Mouse (Mus musculus) 3134 (cell line): Measurements from ENCODE around the gene Shc4.

Source experiments
- DNase-seq: peaks from one replicate; pipeline ENCODE4 v3.0.0-alpha.2; 2011; ENCODE audit warnings: low spot score; ENCODE audit not compliant: insufficient read length; ENCODE audit errors: extremely low read depth

Gene Shc4

GRCm38 (mm10) chr2:125724086-125724430 is at the start of gene Shc4:
Gene Shc4, minus strand, starts transcription at chr2:125724148.
- DNase-seq, result peak; percentile 73

DNA sequence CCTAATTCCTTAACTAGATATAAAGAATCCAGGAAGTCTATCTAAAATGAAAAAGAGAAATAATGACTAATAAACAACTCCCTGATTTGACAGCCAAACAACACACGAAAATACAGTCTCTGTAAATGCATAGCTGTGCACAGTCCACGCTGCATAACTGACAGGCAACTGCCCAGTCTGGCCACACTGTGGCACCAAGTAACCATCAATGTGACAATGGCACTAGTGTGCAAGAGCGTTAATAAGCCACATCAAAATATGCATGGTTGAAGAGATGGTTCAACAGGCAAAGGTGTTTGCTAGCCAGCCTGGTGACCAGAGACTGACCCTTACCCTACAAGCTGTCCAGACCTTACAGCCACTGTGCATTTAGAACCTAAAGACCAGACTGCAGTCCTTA is 41.1 kb upstream of the Shc4 start:
- no peak for DNase-seq

GRCm38 (mm10) chr2:125764531-125764930 is 40.6 kb upstream of the Shc4 start:
- DNase-seq, result no peak

DNA sequence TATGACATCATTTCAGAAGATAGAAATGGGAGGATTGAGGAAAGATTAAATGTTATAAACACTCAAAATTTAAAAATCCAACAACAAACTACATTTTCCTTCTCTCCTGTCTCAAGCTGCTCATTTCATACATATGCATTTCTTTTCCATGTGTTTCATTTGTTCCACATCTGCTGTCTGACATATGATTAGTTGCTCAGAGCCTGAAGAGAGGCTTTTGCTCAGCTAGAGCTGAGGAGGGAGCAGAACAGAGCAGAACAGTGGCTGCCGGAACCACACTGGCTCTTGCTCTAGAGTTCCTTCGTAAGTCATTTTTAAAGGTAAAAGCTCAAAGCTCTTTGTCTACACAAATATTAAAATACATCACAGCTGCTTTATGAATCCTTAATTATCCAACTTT is 25.4 kb upstream of the Shc4 start:
- DNase-seq, result no peak

- no peak for DNase-seq
These were observed 15.4 kb upstream of the Shc4 start for GRCm38 (mm10) chr2:125739338-125739737.

DNA sequence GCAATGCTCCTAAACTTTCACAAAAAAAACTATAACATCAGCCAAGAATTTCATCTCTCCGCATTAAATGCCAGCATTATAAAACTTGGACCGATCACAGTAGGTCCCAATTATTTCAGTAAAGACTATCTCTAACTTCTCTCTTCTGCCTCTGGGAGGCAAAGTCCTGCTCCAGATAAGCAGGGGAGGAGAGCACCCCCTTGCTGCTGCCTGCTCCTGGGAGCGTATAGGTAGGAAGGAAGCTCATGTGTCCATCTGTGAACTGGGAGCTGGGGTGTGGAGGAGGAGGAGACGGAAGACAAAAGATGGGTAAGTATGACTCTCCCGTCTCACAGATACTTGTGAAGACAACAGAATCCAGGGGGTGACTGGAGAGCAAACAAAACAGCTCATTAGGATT is 14.8 kb upstream of the Shc4 start:
- no peak for DNase-seq

GRCm38 (mm10) chr2:125736025-125736343 is 12.0 kb upstream of the Shc4 start:
- DNase-seq, result no peak

DNA sequence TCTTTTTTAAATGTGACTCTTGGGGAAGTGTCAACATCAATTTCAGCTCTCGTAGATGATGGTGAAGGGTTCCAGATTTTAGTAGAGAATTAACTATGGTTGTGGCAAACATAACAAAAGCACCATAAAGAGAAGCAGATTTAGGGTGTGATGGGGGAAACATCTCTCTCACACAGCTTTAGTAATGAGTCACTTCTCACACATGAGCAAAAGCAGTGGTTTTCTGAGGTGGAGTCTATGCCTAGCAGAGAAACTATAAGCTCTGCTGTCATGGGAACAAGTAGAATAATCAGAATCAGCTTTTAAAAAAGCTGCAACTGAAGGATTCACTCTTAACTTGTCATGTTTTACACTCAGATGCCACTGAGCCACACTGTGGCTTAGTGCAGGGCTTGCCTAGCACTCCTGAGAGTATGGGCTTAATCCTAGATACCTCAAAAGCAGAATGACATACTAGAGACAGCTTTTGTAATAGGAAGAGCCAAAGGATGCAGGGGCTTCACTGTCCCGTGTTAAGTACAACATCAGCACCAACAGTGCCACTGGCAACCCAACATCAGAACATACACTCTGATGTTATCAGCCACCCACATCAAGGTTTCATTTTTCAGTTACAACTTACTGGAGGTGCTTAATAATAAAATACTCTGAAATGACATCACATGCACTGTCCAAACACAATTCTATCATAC is 11.5 kb upstream of the Shc4 start:
- no peak for DNase-seq

- no peak for DNase-seq
These were observed 10.8 kb upstream of the Shc4 start for GRCm38 (mm10) chr2:125734741-125735140.

DNA sequence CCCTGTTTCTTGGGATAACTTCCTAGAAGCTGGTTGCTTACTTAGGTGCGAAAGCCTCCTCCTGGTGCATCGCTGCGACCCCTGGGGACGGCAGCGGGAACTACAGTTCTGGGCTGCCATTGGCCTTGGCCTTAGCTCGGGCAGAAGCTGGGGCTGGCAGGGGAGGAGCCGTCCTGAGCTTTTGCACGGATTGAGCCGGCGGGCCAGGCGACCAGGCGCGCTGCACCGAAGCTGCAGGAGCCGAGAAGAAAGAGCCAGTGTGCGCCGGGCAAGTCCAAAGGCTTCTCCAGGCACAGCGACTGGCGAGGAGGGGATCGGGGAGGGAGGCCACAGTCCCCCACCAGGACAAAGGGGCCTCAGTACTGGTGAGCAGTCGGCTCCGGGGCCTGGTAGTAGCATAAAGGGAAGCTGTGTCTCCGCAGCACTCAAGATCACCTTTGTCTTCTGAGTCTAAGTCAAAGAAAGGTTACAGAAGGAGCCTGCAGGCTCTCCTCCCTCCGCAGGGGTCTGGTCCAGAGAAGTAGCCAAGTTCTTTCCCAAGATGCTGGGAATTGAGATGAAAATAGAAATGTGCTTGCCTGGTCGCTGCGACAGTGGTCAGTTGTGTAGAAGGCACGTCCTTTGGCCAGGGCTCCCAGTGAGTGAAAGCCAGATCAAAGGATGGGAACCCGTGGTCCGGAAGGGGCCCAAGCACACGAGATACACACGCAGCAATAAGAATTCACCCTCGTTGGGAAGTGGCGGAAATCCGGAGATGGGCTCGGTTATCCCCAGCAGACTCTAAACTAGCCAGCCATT is 8.0 kb upstream of the Shc4 start:
- DNase-seq, result peak; percentile 91

- DNase-seq, result peak; percentile 39
These were observed 682 bp upstream of the Shc4 start for GRCm38 (mm10) chr2:125724546-125725114.

GRCm38 (mm10) chr2:125723408-125724085 is 401 bp downstream of the Shc4 start:
- DNase-seq, result no peak

- DNase-seq, result peak; percentile 13
These were observed 901 bp downstream of the Shc4 start for GRCm38 (mm10) chr2:125723086-125723407.

DNA sequence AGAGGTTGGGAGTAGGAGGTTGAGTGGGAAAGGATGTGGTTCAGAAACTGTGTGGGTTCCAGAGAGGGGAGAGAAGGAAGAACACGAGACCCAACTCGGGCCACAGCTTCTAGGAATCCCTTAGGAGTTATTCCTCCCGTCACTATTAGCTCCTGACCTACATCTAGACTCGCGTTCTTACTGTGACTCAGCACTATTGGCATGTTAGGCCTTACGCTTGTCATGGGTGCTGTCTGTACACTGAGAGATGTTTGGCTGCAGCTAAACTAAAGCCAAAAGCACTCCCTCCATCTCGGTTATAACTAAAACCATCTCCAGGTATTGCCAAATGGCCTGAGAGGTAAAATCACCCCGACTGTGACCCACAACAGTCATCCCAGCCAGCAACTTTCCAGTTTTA is 7.3 kb downstream of the Shc4 start:
- peak; percentile 55 for DNase-seq

DNA sequence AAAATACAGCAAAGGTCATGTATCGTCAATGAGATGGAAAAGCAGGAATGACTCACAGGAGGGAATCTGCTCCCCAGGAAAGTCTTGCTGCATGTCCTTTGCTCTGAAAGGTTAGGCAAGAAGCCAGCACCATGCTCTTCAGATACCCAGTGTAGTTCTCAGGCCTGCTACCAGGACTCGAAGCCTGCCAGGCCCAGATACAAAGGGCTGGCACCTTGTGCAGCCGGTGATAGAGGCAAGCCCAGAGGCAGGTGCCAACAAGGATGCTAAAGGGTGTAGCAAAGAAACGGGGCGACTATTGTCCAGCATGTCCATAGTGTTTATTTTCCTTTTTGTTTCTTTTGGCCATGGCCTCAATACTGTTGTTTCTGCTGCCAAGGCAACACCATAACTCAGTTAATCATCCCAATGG is 17.4 kb downstream of the Shc4 start:
- DNase-seq, result peak; percentile 39

GRCm38 (mm10) chr2:125704907-125705631 is 18.9 kb downstream of the Shc4 start:
- DNase-seq, result no peak

DNA sequence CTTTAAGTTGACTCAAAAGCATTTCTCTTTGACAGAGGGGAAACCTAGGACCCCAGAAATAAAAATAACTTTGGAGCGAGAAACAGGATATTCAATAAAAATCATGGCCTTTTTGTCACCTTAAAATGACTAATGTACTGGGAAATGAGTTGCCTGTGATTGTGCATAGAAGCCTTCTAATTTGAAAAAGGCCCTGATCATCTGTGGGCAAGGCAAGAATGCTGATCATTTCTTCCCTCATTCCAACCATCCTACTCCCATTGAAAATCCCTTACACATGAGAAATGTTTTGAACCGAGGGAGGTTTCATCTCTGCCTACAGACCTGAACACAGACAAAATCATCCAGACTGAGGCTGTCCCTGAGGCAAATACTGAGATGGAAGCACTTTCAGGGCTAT is 21.1 kb downstream of the Shc4 start:
- DNase-seq, result no peak

- no peak for DNase-seq
These were observed 22.3 kb downstream of the Shc4 start for GRCm38 (mm10) chr2:125701606-125702005.

DNA sequence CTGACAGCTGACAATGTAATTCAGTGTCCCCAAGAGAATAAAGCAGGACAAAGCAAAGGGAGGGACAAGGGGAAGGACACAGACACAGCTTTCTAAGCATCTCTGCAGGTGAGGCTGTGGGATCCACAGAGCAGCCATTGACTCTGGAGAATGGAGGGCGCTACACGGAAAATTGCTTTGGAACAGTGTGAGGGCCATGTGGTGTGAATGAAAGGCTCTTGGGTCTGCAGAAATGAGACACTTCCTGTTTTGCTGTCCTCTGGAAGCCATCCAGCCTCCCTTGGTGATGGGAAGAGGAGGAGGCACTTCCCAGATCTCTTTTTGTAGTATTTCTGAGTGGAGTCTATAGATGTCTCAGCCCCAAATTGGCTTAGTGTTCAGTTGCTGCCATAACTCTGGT is 27.7 kb downstream of the Shc4 start:
- DNase-seq, result no peak

- DNase-seq, result no peak
These were observed 29.1 kb downstream of the Shc4 start for GRCm38 (mm10) chr2:125694798-125695197.

DNA sequence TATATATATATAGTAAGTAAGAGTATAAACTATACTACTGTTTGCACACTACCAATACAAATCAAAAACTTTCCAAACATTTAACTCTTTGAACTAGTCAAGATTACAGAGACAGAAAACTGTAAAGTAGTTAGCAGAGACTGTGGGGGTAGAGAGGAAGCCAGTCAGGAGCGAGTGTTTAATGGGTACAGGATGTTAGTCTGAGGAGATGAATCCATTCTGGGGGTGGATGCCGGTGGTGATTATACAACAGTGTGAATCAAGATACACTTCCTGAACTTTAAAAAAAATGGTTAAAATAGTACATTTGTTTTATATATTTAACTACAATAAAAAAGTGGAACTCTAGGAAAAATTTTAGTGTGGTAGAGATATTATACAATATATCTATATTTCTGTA is 31.9 kb downstream of the Shc4 start:
- DNase-seq, result no peak
